Comparison of ENCODE assay signal across 24 mouse cellular contexts in the genomic region with DNA sequence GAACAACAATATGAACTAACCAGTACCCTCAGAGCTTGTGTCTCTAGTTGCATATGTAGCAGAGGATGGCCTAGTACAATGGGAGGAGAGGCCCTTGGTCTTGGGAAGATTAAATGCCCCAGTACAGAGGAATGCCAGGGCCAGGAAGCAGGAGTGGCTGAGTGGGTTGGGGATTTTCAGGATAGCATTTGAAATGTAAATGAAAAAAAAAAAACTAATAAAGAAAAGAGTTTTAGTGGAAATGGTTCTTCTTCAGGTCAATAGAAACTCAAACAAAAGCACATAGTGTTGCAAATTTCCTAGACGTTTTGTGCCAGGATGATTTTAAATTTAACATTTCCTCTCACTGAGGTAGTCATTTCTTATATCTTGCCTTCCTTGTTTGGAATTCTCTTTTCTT.
DNase-seq lines count a peak whose midpoint lies in the region; ATAC-seq lines count a peak whose summit lies in the region.
"Had no signal": no experiment of that assay in that cellular context is flagged by ENCODE, and none has a peak within 500 bp of the region (broad histone marks: within the 10 kb centered on the region; RNA-seq: fewer than 3 reads in every experiment).

No protein-coding gene starts in this region.

- H3K4me3 ChIP-seq in hindbrain, embryonic 12.5 days, result no peak overlapping the region

- H3K4me1 ChIP-seq in hindbrain, embryonic 12.5 days, result no peaks in the 10 kb centered on the region

- H3K27ac ChIP-seq in hindbrain, embryonic 12.5 days, result no peak overlapping the region

- H3K27me3 ChIP-seq in hindbrain, embryonic 12.5 days, result no peaks in the 10 kb centered on the region
- H3K27me3 ChIP-seq: CH12.LX, Patski had no signal

- H3K9ac ChIP-seq in hindbrain, embryonic 12.5 days, result no peak overlapping the region

- no peak for ATAC-seq in hindbrain, embryonic 12.5 days (ENCODE audit: low FRiP score)
- ATAC-seq: activated CD4-positive, CD25-positive, alpha-beta regulatory T cell, adult 4 months; CD4-positive, CD25-positive, alpha-beta regulatory T cell, adult 4 months; Patski had no signal

- DNase-seq in ES-CJ7 (ENCODE audit: low read depth, low spot score) (peak; percentile 69), R1 (ENCODE audit: low read depth, low spot score) (peak; percentile 86), ZHBTc4 (ENCODE audit: low read depth, low spot score) (peak; percentile 51)
- no peak for DNase-seq in adrenal gland, adult 2 months
- DNase-seq in kidney, postnatal 10 days, result no peak
- DNase-seq: adrenal gland, adult 8-10 months; adrenal gland, postnatal 10 days; adrenal gland, postnatal 14 days; adrenal gland, postnatal 25 days; adrenal gland, postnatal 36 days; B cell, adult 2 months; cerebellum, adult 11 months; cerebellum, adult 11-12 months; cerebellum, adult 18-20 months; cerebellum, adult 2 months; cerebellum, adult 8-10 months; cerebellum, adult 9-10 months; cerebellum, adult 9-11 months had no signal

- WGBS in hindbrain, embryonic 12.5 days, result 52% methylated on average over 1 of the region's 1 CpGs

- no peak overlapping the region for H3K4me2 ChIP-seq in hindbrain, embryonic 12.5 days (replicated peaks)

- H3K9me3 ChIP-seq in hindbrain, embryonic 12.5 days (replicated peaks), result no peaks in the 10 kb centered on the region

- no peaks in the 10 kb centered on the region for H3K36me3 ChIP-seq in hindbrain, embryonic 12.5 days
- H3K36me3 ChIP-seq: G1E had no signal

Comparison
In these comparisons a context has a peak if more than half of its experiments do, and no peak if none do; other contexts are left out.
1. DNase-seq: peak in ES-CJ7 (single experiment), R1 (single experiment) and ZHBTc4 (single experiment); none in adrenal gland, adult 2 months (single experiment) and kidney, postnatal 10 days (single experiment).